Mouse (Mus musculus) spleen, adult 2 months (tissue): ENCODE results near the gene Nit2.

Experiments
- CTCF ChIP-seq: fragments of 200-500 bp; IDR thresholded peaks from 2 replicates; pipeline ENCODE4 v1.5.1; 2011; ENCODE audit warnings: mild to moderate bottlenecking, inconsistent platforms; ENCODE audit not compliant: insufficient read depth, insufficient read length, insufficient replicate concordance; ENCODE audit errors: extremely low read depth
- POLR2A ChIP-seq: fragments of 200-500 bp; IDR thresholded peaks from 2 replicates; pipeline ENCODE4 v1.6.1; 2011; ENCODE audit warnings: low read depth, low read length, inconsistent platforms

DNA sequence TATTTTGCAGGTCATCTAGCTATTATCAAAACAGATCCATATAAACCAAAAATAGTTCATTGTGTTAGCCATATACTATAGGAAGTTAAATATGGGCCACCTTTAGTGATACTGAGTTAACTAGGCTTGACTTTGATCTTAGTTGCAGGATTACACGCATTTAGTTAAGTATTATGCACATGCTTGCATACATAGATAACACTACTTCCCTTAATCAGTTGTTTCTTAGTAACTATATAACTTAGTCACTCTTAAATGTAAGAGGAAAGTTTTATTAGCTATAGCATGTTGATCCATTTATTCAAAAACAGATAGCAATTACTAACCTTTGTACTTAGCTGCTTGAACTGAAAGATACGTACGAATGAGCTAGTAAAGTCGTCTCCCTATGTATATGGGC, 15.7 kb downstream of the Nit2 start:
- TF ChIP-seq CTCF (no peak), POLR2A (no peak)
